Mouse (Mus musculus): ENCODE measurements around the gene Kcnc2.
"Not testable (repeated sequence)": the region's sequence is repeated elsewhere in the genome, so short reads cannot be mapped to it uniquely, and the experiment has no call there.

Gene Kcnc2

DNA sequence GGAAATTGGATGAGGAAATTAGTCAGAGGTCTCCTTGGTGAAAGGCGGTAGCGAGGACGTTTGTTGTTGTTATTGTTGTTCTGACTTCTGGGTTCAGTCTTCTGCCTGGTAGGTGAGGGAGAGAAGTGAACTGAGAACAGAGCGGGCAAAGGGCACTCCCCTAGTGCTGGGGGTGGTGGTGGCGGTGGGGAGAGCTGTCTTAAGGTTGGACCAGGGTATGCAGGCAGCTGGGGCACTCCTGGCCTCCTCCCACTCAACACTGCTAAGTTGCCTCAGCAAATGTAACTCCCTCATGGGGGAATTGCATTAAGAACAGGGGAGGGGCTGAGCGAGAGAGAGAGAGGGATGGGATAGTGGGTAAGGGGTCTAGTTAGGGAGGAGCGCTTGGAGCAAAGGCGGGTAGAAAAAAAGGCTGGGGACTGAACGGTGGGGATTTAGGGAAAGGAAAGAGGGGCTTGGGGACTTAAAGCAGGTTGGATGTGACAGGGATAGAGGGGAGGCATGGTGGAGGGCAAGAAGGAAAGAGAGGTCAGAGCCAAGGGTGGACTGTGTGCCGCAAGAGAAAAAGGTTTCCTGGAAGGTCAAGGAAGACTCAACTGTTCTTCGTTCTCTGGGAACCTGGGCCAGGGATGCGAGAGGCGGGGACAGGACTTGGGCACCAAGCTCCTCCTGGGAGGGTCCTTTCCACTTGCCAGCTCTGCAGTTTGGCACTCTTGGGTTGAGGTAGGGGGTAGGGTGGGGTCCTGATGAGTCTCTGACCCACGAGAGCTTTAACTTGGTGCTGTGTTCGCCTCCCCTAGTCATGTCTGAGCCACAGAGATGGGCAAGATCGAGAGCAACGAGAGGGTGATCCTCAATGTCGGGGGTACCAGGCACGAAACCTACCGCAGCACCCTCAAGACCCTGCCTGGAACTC lies at the start of gene Kcnc2:
Gene Kcnc2, plus strand, starts transcription at position 235 of the 916 bp plus-strand sequence.
- DNase-seq (ENCODE audit: low read depth, low spot score) = peak; percentile 30

DNA sequence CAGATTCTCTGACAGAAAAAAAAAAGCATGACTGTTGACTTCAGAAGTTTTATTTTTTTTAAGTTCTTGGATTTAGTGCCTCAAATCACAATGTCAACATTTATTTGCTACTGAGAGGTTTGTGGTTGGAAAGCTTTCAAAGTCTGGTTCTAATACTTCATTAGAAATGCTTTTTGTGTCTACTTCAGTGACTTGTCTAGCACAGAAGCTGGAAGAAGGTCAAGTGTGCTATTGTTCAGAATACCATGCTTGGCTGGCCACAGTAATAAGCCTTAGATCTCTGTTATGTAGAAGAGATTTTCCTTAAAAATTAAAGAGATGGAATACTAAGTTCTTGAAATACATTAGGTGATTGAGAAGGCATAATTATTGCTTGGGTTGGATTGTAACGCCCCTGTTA lies 43.8 kb upstream of the Kcnc2 start:
- no peak for DNase-seq (ENCODE audit: low read depth, low spot score)

DNA sequence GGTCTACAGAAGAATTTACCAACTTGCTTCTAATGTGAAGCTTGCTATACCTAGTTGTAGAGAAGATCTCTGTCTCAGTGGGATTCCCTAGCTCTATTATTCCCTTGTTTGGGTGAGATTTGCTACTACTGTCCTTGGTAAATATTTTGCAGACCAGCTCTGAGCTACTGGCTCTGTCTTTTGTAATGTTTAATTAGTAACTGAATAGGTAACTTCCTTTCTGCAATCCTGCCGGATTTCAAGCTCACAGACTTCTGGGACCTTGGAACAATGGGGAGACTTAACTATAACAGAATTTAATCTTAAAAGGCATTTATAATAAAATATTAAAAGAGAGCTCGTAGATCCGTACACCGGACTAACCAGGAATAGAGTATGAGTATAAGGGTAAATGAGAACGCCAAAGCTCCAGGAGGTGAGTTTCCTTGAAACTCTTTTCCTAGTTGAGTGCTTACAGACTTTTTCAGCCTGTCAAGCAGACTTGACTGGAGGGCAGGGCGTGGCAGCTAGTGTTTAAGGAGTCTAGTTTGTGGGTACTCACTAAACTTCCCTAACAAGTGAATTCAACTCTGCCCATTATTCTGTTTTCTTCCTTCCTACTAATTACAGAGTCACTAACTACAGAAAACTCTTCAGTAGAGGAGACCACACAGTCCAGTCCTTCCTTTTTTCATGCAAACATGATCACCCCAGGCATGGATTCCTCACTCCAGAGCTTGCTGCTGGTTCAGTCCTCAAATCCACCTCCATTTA lies 41.7 kb upstream of the Kcnc2 start:
- DNase-seq (ENCODE audit: low read depth, low spot score) = peak; percentile 93

DNA sequence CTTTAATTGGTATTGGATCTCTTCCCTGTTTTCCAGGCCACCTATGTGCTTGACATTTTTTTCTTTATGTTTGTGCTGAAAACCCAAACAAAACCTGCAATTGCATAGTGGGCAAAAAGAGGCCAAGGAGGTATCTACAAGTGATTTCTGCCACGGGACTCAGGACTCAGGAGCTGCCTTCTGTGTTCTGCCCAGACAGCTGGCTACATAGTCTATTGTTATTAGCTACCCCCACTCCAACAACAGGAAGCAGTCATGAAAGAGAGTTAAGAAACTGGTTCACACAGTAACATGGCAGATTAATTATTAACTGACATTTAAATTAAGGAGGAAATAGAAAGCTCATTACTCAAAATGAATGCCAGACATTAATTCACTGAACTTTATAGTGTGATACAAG lies 38.2 kb upstream of the Kcnc2 start:
- DNase-seq (ENCODE audit: low read depth, low spot score) = not testable (repeated sequence)

DNA sequence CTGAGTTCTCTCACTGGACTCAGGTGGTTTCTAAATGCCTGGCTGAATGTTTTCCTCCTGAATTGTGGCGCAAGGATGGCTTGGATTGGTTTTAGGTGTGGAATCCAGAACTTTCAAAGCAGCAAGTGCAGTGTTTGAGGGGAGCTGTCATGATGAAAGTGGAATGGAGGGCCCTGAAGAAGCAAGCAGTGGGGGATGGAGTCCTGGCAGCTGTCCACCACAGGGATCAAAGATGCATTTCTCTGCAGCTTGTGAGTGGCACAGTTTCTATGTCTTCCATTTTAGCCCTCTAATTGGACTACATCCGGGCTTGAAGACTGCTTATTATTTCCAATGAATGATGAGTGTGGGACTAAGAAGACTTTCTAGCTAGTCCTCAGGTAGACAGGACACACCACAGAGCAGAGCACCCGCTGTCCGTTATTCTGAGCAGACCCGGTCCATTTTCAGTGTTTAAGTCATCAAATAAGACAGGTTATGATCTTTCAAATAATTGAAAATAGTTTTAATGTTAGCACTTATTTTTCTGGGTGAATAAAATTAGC lies 35.5 kb upstream of the Kcnc2 start:
- DNase-seq (ENCODE audit: low read depth, low spot score) = not testable (repeated sequence)

DNA sequence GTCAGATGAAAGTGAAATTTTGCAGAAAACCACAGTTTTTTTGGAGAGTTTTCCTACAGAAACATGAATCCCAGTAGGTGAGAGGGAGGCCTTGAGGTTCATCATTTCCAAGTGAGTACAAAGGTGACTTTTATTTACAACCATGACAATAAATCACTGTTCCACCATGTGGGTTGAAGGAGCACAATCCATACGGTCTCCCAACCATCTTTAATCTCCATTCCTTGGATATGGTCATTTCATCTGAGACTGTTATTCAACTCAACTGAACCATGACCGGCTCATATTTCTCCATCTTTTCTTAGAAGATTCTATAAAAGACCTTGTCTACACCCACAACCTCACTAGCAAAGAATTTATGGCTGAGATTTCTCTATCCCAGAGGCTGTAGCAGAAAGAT lies 22.6 kb upstream of the Kcnc2 start:
- no peak for DNase-seq (ENCODE audit: low read depth, low spot score)

DNA sequence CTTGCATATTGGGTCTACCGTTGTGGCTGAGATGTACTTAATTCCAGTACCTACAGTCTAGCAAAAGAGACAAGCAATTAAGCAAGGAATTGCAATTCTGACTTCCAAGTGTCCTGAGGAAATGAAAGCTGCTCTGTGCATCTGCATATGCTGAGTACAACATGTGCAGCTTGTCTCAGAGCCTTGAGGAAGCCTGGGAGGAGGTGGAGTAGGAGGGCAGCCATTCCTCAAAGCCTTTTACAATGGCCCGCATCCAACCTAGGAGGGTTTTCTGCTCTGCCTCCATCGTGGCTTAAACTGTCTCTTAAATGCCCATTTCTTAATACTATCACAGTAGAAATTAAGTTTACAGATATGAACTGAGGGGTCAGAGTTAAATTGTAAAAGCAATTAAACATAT lies 7.5 kb upstream of the Kcnc2 start:
- no peak for DNase-seq (ENCODE audit: low read depth, low spot score)

DNA sequence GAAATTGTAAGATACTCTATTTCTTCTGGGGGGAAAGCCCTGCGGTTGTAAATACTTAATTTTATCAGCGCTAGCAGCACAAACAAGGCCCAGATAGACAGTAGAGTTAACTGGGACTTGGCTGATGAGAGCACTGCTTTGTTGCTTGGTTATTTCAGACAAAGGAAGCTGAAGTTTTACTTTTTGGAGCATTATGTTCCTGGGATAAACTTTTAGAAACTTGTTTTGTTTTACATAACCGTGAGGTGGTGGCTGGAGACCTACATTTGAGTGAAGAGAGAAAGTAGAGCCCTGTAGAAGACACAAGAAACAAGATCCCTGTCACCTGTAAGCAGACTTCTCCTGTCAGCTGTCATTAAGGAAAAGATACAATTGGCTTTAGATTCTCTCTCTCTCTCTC lies 1.4 kb upstream of the Kcnc2 start:
- no peak for DNase-seq (ENCODE audit: low read depth, low spot score)

DNA sequence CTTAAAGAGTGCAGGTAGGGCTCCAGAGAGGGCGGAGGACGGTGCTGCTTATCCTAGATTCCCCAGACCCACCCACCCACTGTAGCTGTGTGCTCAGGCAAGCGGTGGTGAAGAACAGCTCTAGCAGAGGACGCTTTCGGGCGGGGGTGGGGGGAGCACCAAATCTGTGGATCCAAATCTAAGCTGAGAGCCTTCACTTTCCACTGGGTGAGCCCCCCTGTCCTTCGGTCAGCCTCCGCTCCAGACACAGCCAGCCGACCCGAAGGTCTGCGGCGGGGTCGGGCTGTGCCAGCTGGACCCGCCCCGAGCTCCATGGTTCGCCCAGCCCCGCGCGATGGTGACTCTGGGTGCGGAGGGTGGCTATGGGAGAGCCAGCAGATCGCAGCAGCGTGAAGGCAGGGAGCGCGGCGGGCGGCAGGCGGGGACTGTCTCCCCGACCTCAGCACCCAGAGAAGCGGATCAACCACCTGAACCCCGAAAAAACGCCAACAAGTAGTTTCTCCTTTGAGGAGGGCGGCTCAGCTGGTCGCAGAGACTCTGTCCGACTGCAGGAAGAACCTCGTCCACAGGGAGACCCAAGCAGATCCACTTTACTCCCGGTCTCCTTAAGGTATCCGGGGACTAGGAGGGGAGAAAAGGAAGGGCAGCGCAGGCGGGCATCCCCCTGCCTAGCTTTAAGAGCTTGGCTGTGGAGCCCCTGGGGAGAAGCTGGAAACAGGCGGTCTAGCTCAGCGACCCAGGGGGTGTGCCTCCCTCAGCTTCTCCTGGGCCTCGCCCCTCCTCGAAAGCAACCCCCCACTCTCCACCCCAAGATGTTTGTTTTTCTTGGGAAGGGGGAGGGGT lies 761 bp upstream of the Kcnc2 start:
- peak; percentile 39 for DNase-seq (ENCODE audit: low read depth, low spot score)

DNA sequence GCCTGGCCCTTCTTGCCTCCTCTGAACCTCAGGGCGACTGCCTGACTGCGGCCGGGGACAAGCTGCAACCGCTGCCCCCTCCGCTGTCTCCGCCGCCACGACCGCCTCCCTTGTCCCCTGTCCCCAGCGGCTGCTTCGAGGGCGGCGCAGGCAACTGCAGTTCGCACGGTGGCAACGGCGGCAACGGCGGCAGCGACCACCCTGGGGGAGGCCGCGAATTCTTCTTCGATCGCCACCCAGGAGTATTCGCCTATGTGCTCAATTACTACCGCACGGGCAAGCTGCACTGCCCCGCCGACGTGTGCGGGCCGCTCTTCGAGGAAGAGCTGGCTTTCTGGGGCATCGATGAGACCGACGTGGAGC lies 863 bp downstream of the Kcnc2 start:
- peak; percentile 14 for DNase-seq (ENCODE audit: low read depth, low spot score)

DNA sequence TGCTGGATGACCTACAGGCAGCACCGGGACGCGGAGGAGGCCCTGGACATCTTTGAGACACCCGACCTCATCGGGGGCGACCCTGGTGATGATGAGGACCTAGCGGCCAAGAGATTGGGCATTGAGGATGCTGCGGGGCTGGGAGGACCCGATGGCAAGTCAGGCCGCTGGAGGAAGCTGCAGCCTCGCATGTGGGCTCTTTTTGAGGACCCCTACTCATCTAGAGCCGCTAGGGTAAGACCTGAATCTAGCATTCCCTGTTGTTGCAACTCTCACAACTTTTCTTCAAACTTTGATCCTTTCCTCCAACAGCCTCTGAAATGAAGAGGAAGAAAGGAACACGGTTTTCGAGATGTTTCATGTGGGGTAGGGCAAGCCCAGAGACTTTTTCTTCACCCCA lies 1.2 kb downstream of the Kcnc2 start:
- no peak for DNase-seq (ENCODE audit: low read depth, low spot score)

DNA sequence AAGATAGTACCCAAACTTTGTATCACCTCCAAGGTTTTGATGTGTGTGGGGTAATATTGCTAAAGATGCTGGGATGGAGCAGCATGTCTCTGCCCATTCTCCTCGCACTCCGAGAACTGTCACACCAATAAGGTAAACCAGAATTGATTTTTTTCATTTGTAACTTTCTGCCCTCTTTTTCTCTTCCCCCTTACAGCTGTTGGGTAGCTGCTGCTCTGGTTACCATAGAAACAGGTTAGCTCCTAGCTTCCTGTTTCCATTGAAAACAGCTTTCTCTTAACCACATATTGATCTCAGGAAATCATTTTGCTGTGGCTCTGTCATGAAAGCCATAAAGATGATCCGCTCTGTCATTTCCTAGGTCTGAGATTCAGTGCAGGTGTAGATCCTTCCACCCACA lies 7.1 kb downstream of the Kcnc2 start:
- no peak for DNase-seq (ENCODE audit: low read depth, low spot score)

DNA sequence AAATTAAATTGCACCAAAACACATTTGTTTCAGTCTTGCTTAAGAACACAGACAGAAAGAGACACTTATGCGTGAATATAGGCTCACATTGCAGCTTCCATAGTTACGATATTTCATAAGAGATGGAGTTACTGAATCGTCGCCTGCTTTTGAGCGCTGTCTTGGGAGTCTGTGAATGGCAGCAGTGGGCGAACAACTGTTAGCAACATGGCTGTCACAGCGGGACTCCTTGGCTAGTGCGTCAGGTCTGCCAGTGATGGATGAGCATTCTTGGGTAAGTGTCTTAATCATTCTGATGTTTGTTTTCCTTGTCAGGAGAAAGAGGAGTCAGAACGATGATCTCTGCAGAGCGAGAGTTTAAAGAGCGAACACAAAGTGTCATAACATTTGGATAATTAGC lies 44.2 kb downstream of the Kcnc2 start:
- peak; percentile 17 for DNase-seq (ENCODE audit: low read depth, low spot score)

DNA sequence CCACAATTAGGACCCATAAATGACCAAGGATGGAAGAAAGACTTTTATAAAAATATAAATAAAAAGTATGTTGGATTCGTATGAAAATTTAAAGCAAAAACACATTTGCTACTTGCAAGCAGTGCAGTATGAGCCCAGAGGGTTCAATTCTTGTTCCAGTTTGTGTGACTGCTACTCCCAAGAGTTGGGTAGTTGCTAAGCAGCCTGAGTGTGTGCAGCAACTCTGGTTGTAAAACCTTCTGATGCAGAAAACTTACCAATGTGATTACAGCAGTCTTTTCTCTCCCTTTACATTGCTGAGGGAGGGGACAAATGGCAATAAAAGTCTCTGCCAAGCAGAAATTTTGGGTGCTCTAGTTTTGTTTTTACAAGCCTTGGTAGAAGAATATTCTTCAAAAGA lies 46.9 kb downstream of the Kcnc2 start:
- no peak for DNase-seq (ENCODE audit: low read depth, low spot score)

DNA sequence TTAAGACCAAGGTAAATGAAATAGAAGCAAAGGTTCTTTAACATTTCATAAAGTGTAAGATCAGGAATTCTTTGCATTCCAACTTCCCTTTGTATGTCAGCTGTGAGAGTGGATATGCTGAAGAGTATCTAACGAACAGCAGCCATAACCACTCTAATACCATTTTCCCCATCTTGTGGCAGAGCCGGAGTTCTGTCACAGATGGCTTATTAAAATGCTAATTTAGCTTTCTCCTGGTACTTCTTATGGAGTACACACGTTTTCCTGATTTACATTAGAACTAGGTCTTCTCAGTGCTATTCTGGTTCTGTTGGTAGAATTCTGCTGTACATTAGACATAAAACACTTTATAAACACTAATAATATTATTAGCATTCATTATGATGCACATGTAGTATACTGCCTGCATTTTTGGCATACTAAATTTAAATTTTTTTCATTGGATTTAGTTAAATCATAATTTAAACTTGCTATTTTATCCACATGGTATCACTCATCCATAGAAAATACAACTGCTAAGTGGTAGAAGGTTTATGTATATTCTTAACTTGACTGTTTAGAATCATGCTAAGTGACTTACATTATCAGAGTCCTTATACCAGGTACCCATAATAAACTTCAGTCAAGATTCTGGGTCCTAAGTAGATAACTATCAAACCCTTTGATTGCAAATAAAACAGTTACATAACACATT lies 86.9 kb downstream of the Kcnc2 start:
- DNase-seq (ENCODE audit: low read depth, low spot score) = no peak

DNA sequence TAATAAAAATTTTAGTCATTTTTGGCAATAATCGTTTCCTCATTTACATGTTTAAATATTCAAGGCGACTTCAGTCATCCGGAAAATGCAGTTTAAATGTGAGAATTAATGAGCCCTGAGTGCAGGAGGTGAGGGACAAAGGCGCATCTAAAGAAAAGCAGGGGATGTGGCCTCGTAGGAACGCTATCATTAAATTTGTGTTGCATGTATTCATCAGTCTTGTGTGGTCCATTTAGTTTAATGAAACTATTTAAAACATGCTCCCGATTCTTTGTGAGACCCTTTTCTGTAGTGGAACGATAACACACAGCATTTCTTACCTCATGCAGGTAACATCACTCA lies 87.4 kb downstream of the Kcnc2 start:
- DNase-seq (ENCODE audit: low read depth, low spot score) = no peak

DNA sequence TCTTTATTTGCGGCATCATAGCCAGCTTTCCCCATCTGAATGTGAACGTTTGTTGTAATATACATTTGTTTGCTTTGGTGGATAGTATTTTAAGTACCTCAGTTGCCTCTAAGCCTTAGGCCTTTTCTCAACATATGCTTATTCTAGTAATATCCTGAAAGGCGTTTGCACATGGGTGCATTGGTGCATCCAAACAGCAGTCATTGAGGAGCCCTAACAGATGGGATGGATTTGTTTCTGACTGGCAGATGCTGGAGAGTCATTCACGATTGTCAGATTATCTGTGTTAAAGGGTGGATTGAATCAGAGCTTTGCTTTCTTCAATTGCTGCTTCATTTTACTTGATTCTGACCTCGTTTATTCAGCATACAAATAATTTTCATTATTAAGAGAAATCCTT lies 89.8 kb downstream of the Kcnc2 start:
- no peak for DNase-seq (ENCODE audit: low read depth, low spot score)

DNA sequence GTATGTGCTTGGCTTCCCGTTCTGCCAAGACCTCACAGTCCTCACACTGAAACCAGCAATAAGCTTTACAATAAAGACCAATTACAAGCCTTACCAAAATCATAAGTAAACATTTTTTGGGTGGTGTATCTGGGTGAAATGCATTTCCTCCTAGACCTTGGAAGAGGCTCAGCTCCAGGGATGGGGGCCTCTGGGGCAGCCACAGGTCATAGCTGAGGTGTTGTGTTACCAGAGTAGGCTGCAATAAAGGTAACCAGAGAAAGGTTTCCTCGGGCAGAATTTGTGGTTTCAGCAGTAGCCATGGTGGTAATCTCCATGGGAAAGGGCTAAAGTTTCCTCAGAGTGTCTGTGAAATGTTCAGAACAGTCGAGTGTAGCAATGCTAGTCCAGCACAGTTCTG lies 97.4 kb downstream of the Kcnc2 start:
- no peak for DNase-seq (ENCODE audit: low read depth, low spot score)

DNA sequence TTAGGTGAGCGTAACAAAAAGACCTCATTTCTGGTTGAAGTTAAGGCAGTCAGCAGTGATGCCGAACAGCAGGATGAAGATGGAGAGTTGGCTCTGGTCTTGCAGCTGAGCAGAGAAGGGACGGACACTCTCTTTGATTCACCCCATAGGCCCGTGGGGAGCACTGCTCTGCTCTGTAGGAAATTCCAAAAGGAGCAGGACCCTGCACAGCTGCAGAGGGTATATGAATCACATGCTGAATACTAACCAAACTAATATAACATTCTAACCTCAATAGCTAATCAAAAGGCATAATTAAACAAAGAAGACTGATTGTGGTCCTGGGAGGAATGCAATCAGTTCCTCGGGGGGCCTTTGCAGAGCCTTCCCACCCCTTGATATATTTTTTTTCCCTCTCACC lies 106.2 kb downstream of the Kcnc2 start:
- DNase-seq (ENCODE audit: low read depth, low spot score) = no peak

DNA sequence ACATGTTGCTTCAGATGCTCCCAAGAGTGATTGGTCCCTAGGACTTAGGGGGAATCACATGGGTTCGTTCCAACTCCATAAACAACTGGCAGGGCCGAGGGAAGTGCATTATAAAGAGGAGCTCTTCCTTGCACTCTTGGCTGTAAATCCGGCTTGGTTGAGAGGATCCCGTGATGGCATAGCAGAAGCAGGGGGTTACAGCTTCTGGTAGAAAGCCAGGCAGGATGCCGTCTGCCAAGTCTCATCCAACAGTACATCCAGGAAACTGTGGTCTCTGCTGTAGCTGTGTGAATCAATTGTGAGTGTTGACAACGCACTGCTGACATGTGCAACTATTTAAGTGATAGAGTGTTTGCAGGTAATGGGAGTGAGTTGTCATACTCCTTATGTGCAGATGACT lies 107.5 kb downstream of the Kcnc2 start:
- no peak for DNase-seq (ENCODE audit: low read depth, low spot score)

DNA sequence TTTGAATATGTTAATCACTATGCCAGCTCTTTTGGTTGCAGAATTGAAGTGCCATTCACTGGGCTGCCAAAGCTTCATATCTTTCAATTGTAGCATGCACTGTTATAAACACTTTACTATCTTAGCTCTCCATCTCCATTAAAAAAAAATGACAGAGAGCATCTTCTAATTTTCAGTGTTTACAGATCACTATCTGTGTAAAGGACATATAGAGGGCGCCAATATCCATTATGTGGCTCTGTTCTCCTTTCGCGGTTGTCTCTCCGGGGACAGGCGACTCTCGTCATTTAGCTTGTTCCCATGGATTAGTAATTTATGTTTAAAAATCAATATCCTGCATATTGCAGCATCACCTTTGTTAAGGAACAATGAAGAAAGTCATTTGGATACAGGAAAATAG lies 109.7 kb downstream of the Kcnc2 start:
- no peak for DNase-seq (ENCODE audit: low read depth, low spot score)

All from R1 (cell line).